Mouse (Mus musculus): ENCODE data around the gene Sh3kbp1. TPM values are rescaled to one million over a fixed set of nuclear protein-coding genes. Genes with fewer than 3 reads are reported as not detected.

The Sh3kbp1 gene
- total and polyA plus RNA-seq, 2 experiments from 2014 or later, result 46.7 to 58.8 TPM

GRCm38 (mm10) chrX:159912061-159912460 lies 285.0 kb downstream of the Sh3kbp1 start:
- H3K4me2 ChIP-seq (ENCODE audit: low read depth), result no peak overlapping the region
- DNase-seq, result no peak
- no peaks in the 10 kb centered on the region for H3K4me1 ChIP-seq (ENCODE audit: insufficient read depth)
- no peaks in the 10 kb centered on the region for H3K9me3 ChIP-seq (ENCODE audit: low read length)
- TF ChIP-seq CTCF (IDR thresholded peaks at IDR 0.05; ENCODE audit: low read depth), result no peak
- ATAC-seq, result no peak
- no peak overlapping the region for H3K9ac ChIP-seq
- no peak overlapping the region for H3K4me3 ChIP-seq (ENCODE audit: low read depth, low read length)
- H3K36me3 ChIP-seq (ENCODE audit: insufficient read depth), result no peaks in the 10 kb centered on the region
- no peak overlapping the region for H3K27ac ChIP-seq (ENCODE audit: low read depth, low read length)
- 65% methylated on average over 3 of the region's 3 CpGs for WGBS
- H3K27me3 ChIP-seq (ENCODE audit: insufficient read depth, low read length), result no peaks in the 10 kb centered on the region

GRCm38 (mm10) chrX:159913489-159913888 lies 286.4 kb downstream of the Sh3kbp1 start:
- no peak for ATAC-seq
- Histone ChIP-seq H3K9me3 (ENCODE audit: low read length) (no peaks in the 10 kb centered on the region), H3K4me3 (ENCODE audit: low read depth, low read length) (no peak overlapping the region), H3K4me1 (ENCODE audit: insufficient read depth) (no peaks in the 10 kb centered on the region), H3K36me3 (ENCODE audit: insufficient read depth) (no peaks in the 10 kb centered on the region), H3K27me3 (ENCODE audit: insufficient read depth, low read length) (no peaks in the 10 kb centered on the region), H3K27ac (ENCODE audit: low read depth, low read length) (no peak overlapping the region), H3K9ac (no peak overlapping the region), H3K4me2 (ENCODE audit: low read depth) (no peak overlapping the region)
- 37% methylated on average over 3 of the region's 3 CpGs for WGBS
- no peak for DNase-seq
- no peak for TF ChIP-seq CTCF (IDR thresholded peaks at IDR 0.05; ENCODE audit: low read depth)

GRCm38 (mm10) chrX:159915125-159915524 lies 288.1 kb downstream of the Sh3kbp1 start:
- ATAC-seq (no peak), DNase-seq (peak; percentile 11)
- TF ChIP-seq CTCF (IDR thresholded peaks at IDR 0.05; ENCODE audit: low read depth), result peak; percentile 33
- no peak overlapping the region for H3K4me3 ChIP-seq (ENCODE audit: low read depth, low read length)
- H3K27ac ChIP-seq (ENCODE audit: low read depth, low read length), result no peak overlapping the region
- no peaks in the 10 kb centered on the region for H3K9me3 ChIP-seq (ENCODE audit: low read length)
- 37% methylated on average over 1 of the region's 1 CpGs for WGBS
- no peak overlapping the region for H3K4me2 ChIP-seq (ENCODE audit: low read depth)
- no peak overlapping the region for H3K9ac ChIP-seq
- H3K36me3 ChIP-seq (ENCODE audit: insufficient read depth), result no peaks in the 10 kb centered on the region
- H3K4me1 ChIP-seq (ENCODE audit: insufficient read depth), result no peaks in the 10 kb centered on the region
- H3K27me3 ChIP-seq (ENCODE audit: insufficient read depth, low read length), result no peaks in the 10 kb centered on the region

- no peak overlapping the region for H3K27ac ChIP-seq (ENCODE audit: low read depth, low read length)
- ATAC-seq, result no peak
- no peaks in the 10 kb centered on the region for H3K9me3 ChIP-seq (ENCODE audit: low read length)
- no peak for TF ChIP-seq CTCF (IDR thresholded peaks at IDR 0.05; ENCODE audit: low read depth)
- no peaks in the 10 kb centered on the region for H3K36me3 ChIP-seq (ENCODE audit: insufficient read depth)
- WGBS, result 89% methylated on average over 6 of the region's 6 CpGs
- H3K4me3 ChIP-seq (ENCODE audit: low read depth, low read length), result no peak overlapping the region
- no peaks in the 10 kb centered on the region for H3K4me1 ChIP-seq (ENCODE audit: insufficient read depth)
- H3K27me3 ChIP-seq (ENCODE audit: insufficient read depth, low read length), result no peaks in the 10 kb centered on the region
- no peak overlapping the region for H3K4me2 ChIP-seq (ENCODE audit: low read depth)
- no peak for DNase-seq
- no peak overlapping the region for H3K9ac ChIP-seq
Measured at GRCm38 (mm10) chrX:159924759-159925158, 297.7 kb downstream of the Sh3kbp1 start.

- Histone ChIP-seq H3K4me2 (ENCODE audit: low read depth) (no peak overlapping the region), H3K36me3 (ENCODE audit: insufficient read depth) (no peaks in the 10 kb centered on the region), H3K9me3 (ENCODE audit: low read length) (no peaks in the 10 kb centered on the region), H3K27ac (ENCODE audit: low read depth, low read length) (no peak overlapping the region), H3K4me3 (ENCODE audit: low read depth, low read length) (no peak overlapping the region), H3K4me1 (ENCODE audit: insufficient read depth) (no peaks in the 10 kb centered on the region), H3K9ac (no peak overlapping the region), H3K27me3 (ENCODE audit: insufficient read depth, low read length) (no peaks in the 10 kb centered on the region)
- 78% methylated on average over 5 of the region's 5 CpGs for WGBS
- ATAC-seq (no peak), DNase-seq (no peak)
- no peak for TF ChIP-seq CTCF (IDR thresholded peaks at IDR 0.05; ENCODE audit: low read depth)
Measured at GRCm38 (mm10) chrX:159928165-159928564, 301.1 kb downstream of the Sh3kbp1 start.

- H3K4me3 ChIP-seq (ENCODE audit: low read depth, low read length), result no peak overlapping the region
Measured at GRCm38 (mm10) chrX:159928834-159929233, 301.8 kb downstream of the Sh3kbp1 start.

GRCm38 (mm10) chrX:159932027-159932426 lies 305.0 kb downstream of the Sh3kbp1 start:
- no peak overlapping the region for H3K27ac ChIP-seq (ENCODE audit: low read depth, low read length)
- H3K4me2 ChIP-seq (ENCODE audit: low read depth), result no peak overlapping the region
- H3K9me3 ChIP-seq (ENCODE audit: low read length), result no peaks in the 10 kb centered on the region
- no peaks in the 10 kb centered on the region for H3K27me3 ChIP-seq (ENCODE audit: insufficient read depth, low read length)
- TF ChIP-seq CTCF (IDR thresholded peaks at IDR 0.05; ENCODE audit: low read depth), result no peak
- H3K4me3 ChIP-seq (ENCODE audit: low read depth, low read length), result no peak overlapping the region
- H3K4me1 ChIP-seq (ENCODE audit: insufficient read depth), result no peaks in the 10 kb centered on the region
- 61% methylated on average over 1 of the region's 1 CpGs for WGBS
- ATAC-seq, result peak; percentile 76
- peak; percentile 14 for DNase-seq
- H3K9ac ChIP-seq, result no peak overlapping the region
- H3K36me3 ChIP-seq (ENCODE audit: insufficient read depth), result no peaks in the 10 kb centered on the region

More at GRCm38 (mm10) chrX:159928834-159929233, 301.8 kb downstream of the Sh3kbp1 start:
- no peak overlapping the region for H3K27ac ChIP-seq (ENCODE audit: low read depth, low read length)
- no peak overlapping the region for H3K9ac ChIP-seq
- H3K9me3 ChIP-seq (ENCODE audit: low read length), result no peaks in the 10 kb centered on the region
- ATAC-seq, result no peak
- H3K4me2 ChIP-seq (ENCODE audit: low read depth), result no peak overlapping the region
- no peak for DNase-seq
- no peaks in the 10 kb centered on the region for H3K27me3 ChIP-seq (ENCODE audit: insufficient read depth, low read length)
- 79% methylated on average over 3 of the region's 3 CpGs for WGBS
- H3K4me1 ChIP-seq (ENCODE audit: insufficient read depth), result no peaks in the 10 kb centered on the region
- no peaks in the 10 kb centered on the region for H3K36me3 ChIP-seq (ENCODE audit: insufficient read depth)
- no peak for TF ChIP-seq CTCF (IDR thresholded peaks at IDR 0.05; ENCODE audit: low read depth)

- no peak for TF ChIP-seq CTCF (IDR thresholded peaks at IDR 0.05; ENCODE audit: low read depth)
- ATAC-seq, result no peak
- Histone ChIP-seq H3K27me3 (ENCODE audit: insufficient read depth, low read length) (no peaks in the 10 kb centered on the region), H3K9me3 (ENCODE audit: low read length) (no peaks in the 10 kb centered on the region), H3K4me3 (ENCODE audit: low read depth, low read length) (no peak overlapping the region), H3K4me1 (ENCODE audit: insufficient read depth) (no peaks in the 10 kb centered on the region), H3K36me3 (ENCODE audit: insufficient read depth) (no peaks in the 10 kb centered on the region), H3K9ac (no peak overlapping the region), H3K27ac (ENCODE audit: low read depth, low read length) (no peak overlapping the region), H3K4me2 (ENCODE audit: low read depth) (no peak overlapping the region)
- DNase-seq, result no peak
- 83% methylated on average over 2 of the region's 2 CpGs for WGBS
Measured at GRCm38 (mm10) chrX:159942569-159942968, 315.5 kb downstream of the Sh3kbp1 start.

All from forebrain, postnatal 0 days (tissue).